Mouse (Mus musculus): Measurements from ENCODE around the gene Pfdn5. TPM values are rescaled to one million over a fixed set of nuclear protein-coding genes. Genes with fewer than 3 reads are reported as not detected.

Pfdn5 gene
- total RNA-seq, 2 experiments from 2014 or later = 342 to 354 TPM

GRCm38 (mm10) chr15:102376453-102377162, 50.7 kb downstream of the Pfdn5 start:
- DNase-seq = peak; percentile 77

GRCm38 (mm10) chr15:102377163-102377543, 51.2 kb downstream of the Pfdn5 start:
- DNase-seq = peak; percentile 95

- peak; percentile 65 for DNase-seq
These were observed 51.9 kb downstream of the Pfdn5 start for GRCm38 (mm10) chr15:102377810-102378262.

Other genes starting within 250 kb of the Pfdn5 start
- gene Tns2, start 225.7 kb upstream of the Pfdn5 start, total RNA-seq (2021) = 10 to 100 TPM; 64.5 to 84.6 TPM
- 10 to 100 TPM; 27.4 to 31.5 TPM for gene Spryd3, start 189.9 kb upstream of the Pfdn5 start, total RNA-seq (2021)
- gene Igfbp6, start 181.8 kb upstream of the Pfdn5 start, total RNA-seq (2021) = 10 to 100 TPM; 40.3 to 48.1 TPM
- 1 to 10 TPM; 4.9 to 8.1 TPM for gene Soat2, start 175.6 kb upstream of the Pfdn5 start, total RNA-seq (2021)
- gene Zfp740, start 122.9 kb upstream of the Pfdn5 start, total RNA-seq (2021) = 10 to 100 TPM; 66.7 to 84.9 TPM
- 100 to 1,000 TPM; 155 to 156 TPM for gene Csad, start 121.4 kb upstream of the Pfdn5 start, total RNA-seq (2021)
- gene Itgb7, start 94.2 kb upstream of the Pfdn5 start, total RNA-seq (2021) = 1 to 10 TPM; 6.4 to 7.1 TPM
- 10 to 100 TPM; 22.7 to 30.3 TPM for gene Rarg, start 68.6 kb upstream of the Pfdn5 start, total RNA-seq (2021)
- gene Gm9918, start 55.6 kb upstream of the Pfdn5 start, total RNA-seq (2021) = not detected
- gene Mfsd5, start 46.7 kb upstream of the Pfdn5 start, total RNA-seq (2021) = 10 to 100 TPM; 29.0 to 29.4 TPM
- gene Espl1, start 29.9 kb upstream of the Pfdn5 start, total RNA-seq (2021) = 10 to 100 TPM in 1 of 2 experiments, 1 to 10 TPM in 1; 8.8 to 11.9 TPM
- 10 to 100 TPM; 50.0 to 62.5 TPM for gene Myg1, start 5.6 kb downstream of the Pfdn5 start, total RNA-seq (2021)
- 10 to 100 TPM; 21.4 to 24.7 TPM for gene Aaas, start 24.7 kb downstream of the Pfdn5 start, total RNA-seq (2021)
- 1 to 10 TPM in 1 of 2 experiments, under 1 TPM in 1; 0.15 to 2.3 TPM for gene Sp7, start 41.1 kb downstream of the Pfdn5 start, total RNA-seq (2021)
- 10 to 100 TPM; 67.8 to 83.4 TPM for gene Sp1, start 80.0 kb downstream of the Pfdn5 start, total RNA-seq (2021)
- gene Amhr2, start 119.3 kb downstream of the Pfdn5 start, total RNA-seq (2021) = 1 to 10 TPM; 1.7 to 2.1 TPM
- 10 to 100 TPM; 46.9 to 53.1 TPM for gene Prr13, start 132.9 kb downstream of the Pfdn5 start, total RNA-seq (2021)
- 100 to 1,000 TPM; 703 to 724 TPM for gene Pcbp2, start 144.4 kb downstream of the Pfdn5 start, total RNA-seq (2021)
- gene Gm10337, start 177.6 kb downstream of the Pfdn5 start, total RNA-seq (2021) = 1 to 10 TPM; 3.7 to 4.1 TPM
- gene Map3k12, start 190.9 kb downstream of the Pfdn5 start, total RNA-seq (2021) = 10 to 100 TPM in 1 of 2 experiments, 1 to 10 TPM in 1; 7.7 to 11.2 TPM
- 10 to 100 TPM; 36.0 to 43.1 TPM for gene Tarbp2, start 192.1 kb downstream of the Pfdn5 start, total RNA-seq (2021)
- 1 to 10 TPM; 2.5 to 5.9 TPM for gene Npff, start 198.8 kb downstream of the Pfdn5 start, total RNA-seq (2021)